Mouse (Mus musculus) limb, embryonic 12.5 days (tissue): Measurements from ENCODE around the gene Rnf141. TPM values are rescaled to one million over a fixed set of nuclear protein-coding genes. Genes with fewer than 3 reads are reported as not detected.

Source experiments
- ATAC-seq: fragments of 200-750 bp; cut with Nextera tagmentation; 2 replicates; pipeline ENCODE4 v1.8.0; 2017; ENCODE audit warnings: low read depth, moderate TSS enrichment; ENCODE audit not compliant: insufficient number of reproducible peaks, insufficient read depth, low FRiP score, low TSS enrichment
- H3K27ac ChIP-seq: fragments of 300-500 bp; sonication (generic); 2 replicates; pipeline ENCODE4 v1.5.1; 2016; ENCODE audit warnings: mild to moderate bottlenecking, moderate library complexity
- H3K27me3 ChIP-seq: fragments of 300-500 bp; sonication (generic); 2 replicates; pipeline ENCODE4 v1.6.1; 2016; ENCODE audit warnings: mild to moderate bottlenecking, moderate library complexity
- H3K36me3 ChIP-seq: fragments of 300-500 bp; sonication (generic); 2 replicates; pipeline ENCODE4 v1.6.1; 2016; ENCODE audit warnings: mild to moderate bottlenecking, moderate library complexity
- H3K4me1 ChIP-seq: fragments of 300-500 bp; sonication (generic); replicated peaks from 2 replicates; pipeline ENCODE4 v1.6.1; 2016
- H3K4me2 ChIP-seq: fragments of 300-500 bp; sonication (generic); 2 replicates; pipeline ENCODE4 v1.6.1; 2016; ENCODE audit warnings: mild to moderate bottlenecking, moderate library complexity
- H3K4me3 ChIP-seq: fragments of 300-500 bp; sonication (generic); replicated peaks from 2 replicates; pipeline ENCODE4 v1.5.1; 2016; ENCODE audit warnings: mild to moderate bottlenecking
- H3K9ac ChIP-seq: fragments of 300-500 bp; sonication (generic); replicated peaks from 2 replicates; pipeline ENCODE4 v1.6.1; 2016; ENCODE audit warnings: mild to moderate bottlenecking, moderate library complexity
- H3K9me3 ChIP-seq: fragments of 300-500 bp; sonication (generic); 2 replicates; pipeline ENCODE4 v1.6.1; 2016; ENCODE audit warnings: mild to moderate bottlenecking, moderate library complexity
- WGBS: fragments of 180-500 bp; shearing (Covaris S2); methylation state at CpG from one replicate; pipeline ENCODE4 v1.1.7; 2016; 5-methylcytosine and 5-hydroxymethylcytosine counted together
- polyA plus RNA-seq: library from polyadenylated mRNA; unstranded; fragments of >200 nt; fragmentation: Nextera tagmentation; extraction: Ambion mirVana; gene quantifications from 2 replicates; pipeline ENCODE4 v1.2.1, GENCODE M21; 2016

The Rnf141 gene
- polyA plus RNA-seq, 1 experiment from 2014 or later: 20.5 TPM

- Histone ChIP-seq H3K27ac (no peak overlapping the region), H3K4me2 (no peak overlapping the region), H3K4me3 (no peak overlapping the region), H3K9ac (no peak overlapping the region), H3K9me3 (no peaks in the 10 kb centered on the region), H3K4me1 (peaks cover 19% of the 10 kb centered on the region; the same call in 1 of the 2 replicates), H3K27me3 (no peaks in the 10 kb centered on the region), H3K36me3 (no peaks in the 10 kb centered on the region)
- ATAC-seq: no peak
- 93% methylated on average over 7 of the region's 7 CpGs for WGBS
Measured at GRCm38 (mm10) chr7:110778933-110779332, 65.3 kb downstream of the Rnf141 start.

- peaks cover 20% of the 10 kb centered on the region; the same call in 1 of the 2 replicates for H3K4me1 ChIP-seq
- H3K4me3 ChIP-seq: no peak overlapping the region
- H3K4me2 ChIP-seq: no peak overlapping the region
- ATAC-seq: no peak
- WGBS: 80% methylated on average over 18 of the region's 18 CpGs
- H3K9ac ChIP-seq: no peak overlapping the region
- H3K27ac ChIP-seq: no peak overlapping the region
- no peaks in the 10 kb centered on the region for H3K36me3 ChIP-seq
- 0 out of 2 replicates have a peak, but pooled peaks cover 1% of the 10 kb centered on the region for H3K27me3 ChIP-seq
- no peaks in the 10 kb centered on the region for H3K9me3 ChIP-seq
Measured at GRCm38 (mm10) chr7:110777146-110778001, 66.9 kb downstream of the Rnf141 start.

GRCm38 (mm10) chr7:110774674-110775073 is 69.6 kb downstream of the Rnf141 start:
- no peak overlapping the region for H3K27ac ChIP-seq

GRCm38 (mm10) chr7:110774077-110774476 is 70.2 kb downstream of the Rnf141 start:
- no peaks in the 10 kb centered on the region for H3K36me3 ChIP-seq
- H3K27ac ChIP-seq: no peak overlapping the region
- no peak for ATAC-seq
- peaks cover 6% of the 10 kb centered on the region; the same call in 1 of the 2 replicates for H3K4me1 ChIP-seq
- no peaks in the 10 kb centered on the region for H3K9me3 ChIP-seq
- 59% methylated on average over 1 of the region's 1 CpGs for WGBS
- peak overlapping the region; percentile 21; the same call in 1 of the 2 replicates for H3K4me2 ChIP-seq
- H3K4me3 ChIP-seq: no peak overlapping the region
- no peak overlapping the region for H3K9ac ChIP-seq
- peaks cover 24% of the 10 kb centered on the region for H3K27me3 ChIP-seq

More at GRCm38 (mm10) chr7:110774674-110775073, 69.6 kb downstream of the Rnf141 start:
- peaks cover 6% of the 10 kb centered on the region; the same call in 1 of the 2 replicates for H3K4me1 ChIP-seq
- H3K27me3 ChIP-seq: peaks cover 18% of the 10 kb centered on the region
- ATAC-seq: no peak
- H3K9ac ChIP-seq: no peak overlapping the region
- H3K4me3 ChIP-seq: no peak overlapping the region
- WGBS: 85% methylated on average over 8 of the region's 8 CpGs
- no peak overlapping the region for H3K4me2 ChIP-seq
- H3K36me3 ChIP-seq: no peaks in the 10 kb centered on the region
- H3K9me3 ChIP-seq: no peaks in the 10 kb centered on the region

- Histone ChIP-seq H3K27me3 (peaks cover 31% of the 10 kb centered on the region), H3K9me3 (no peaks in the 10 kb centered on the region), H3K27ac (0 out of 2 replicates have a peak overlapping the region, but pooled peaks have one; percentile 42), H3K9ac (no peak overlapping the region), H3K4me2 (0 out of 2 replicates have a peak overlapping the region, but pooled peaks have one; percentile 21), H3K36me3 (no peaks in the 10 kb centered on the region), H3K4me1 (peaks cover 6% of the 10 kb centered on the region; the same call in 1 of the 2 replicates), H3K4me3 (no peak overlapping the region)
- ATAC-seq: no peak
- 37% methylated on average over 14 of the region's 14 CpGs for WGBS
Measured at GRCm38 (mm10) chr7:110773204-110774002, 70.9 kb downstream of the Rnf141 start.

GRCm38 (mm10) chr7:110772343-110772742 is 71.9 kb downstream of the Rnf141 start:
- no peak for ATAC-seq
- H3K27me3 ChIP-seq: peaks cover 41% of the 10 kb centered on the region
- WGBS: 68% methylated on average over 3 of the region's 3 CpGs
- no peaks in the 10 kb centered on the region for H3K9me3 ChIP-seq
- peaks cover 10% of the 10 kb centered on the region; the same call in 1 of the 2 replicates for H3K4me1 ChIP-seq
- H3K36me3 ChIP-seq: no peaks in the 10 kb centered on the region
- H3K9ac ChIP-seq: no peak overlapping the region
- H3K4me3 ChIP-seq: no peak overlapping the region
- no peak overlapping the region for H3K4me2 ChIP-seq
- H3K27ac ChIP-seq: no peak overlapping the region

- peaks cover 44% of the 10 kb centered on the region for H3K27me3 ChIP-seq
- WGBS: 83% methylated on average over 4 of the region's 4 CpGs
- H3K27ac ChIP-seq: no peak overlapping the region
- peaks cover 10% of the 10 kb centered on the region; the same call in 1 of the 2 replicates for H3K4me1 ChIP-seq
- H3K9ac ChIP-seq: no peak overlapping the region
- no peak for ATAC-seq
- no peaks in the 10 kb centered on the region for H3K36me3 ChIP-seq
- H3K4me2 ChIP-seq: no peak overlapping the region
- H3K4me3 ChIP-seq: no peak overlapping the region
- no peaks in the 10 kb centered on the region for H3K9me3 ChIP-seq
Measured at GRCm38 (mm10) chr7:110770949-110771348, 73.3 kb downstream of the Rnf141 start.

- Histone ChIP-seq H3K4me3 (peak overlapping the region; percentile 62), H3K27me3 (peaks cover 44% of the 10 kb centered on the region), H3K4me1 (peaks cover 8% of the 10 kb centered on the region; the same call in 1 of the 2 replicates), H3K9me3 (no peaks in the 10 kb centered on the region), H3K36me3 (no peaks in the 10 kb centered on the region), H3K9ac (peak overlapping the region; percentile 74; the same call in 1 of the 2 replicates), H3K27ac (no peak overlapping the region), H3K4me2 (peak overlapping the region; percentile 97)
- 30% methylated on average over 4 of the region's 4 CpGs for WGBS
- ATAC-seq: no peak
Measured at GRCm38 (mm10) chr7:110769094-110769493, 75.2 kb downstream of the Rnf141 start.

GRCm38 (mm10) chr7:110768451-110769064 is 75.7 kb downstream of the Rnf141 start:
- Histone ChIP-seq H3K9me3 (no peaks in the 10 kb centered on the region), H3K27me3 (peaks cover 44% of the 10 kb centered on the region), H3K36me3 (no peaks in the 10 kb centered on the region), H3K4me1 (0 out of 2 replicates have a peak, but pooled peaks cover 4% of the 10 kb centered on the region), H3K27ac (no peak overlapping the region), H3K4me3 (peak overlapping the region; percentile 62), H3K9ac (peak overlapping the region; percentile 74), H3K4me2 (peak overlapping the region; percentile 97)
- ATAC-seq: peak; percentile 49; the same call in 1 of the 2 replicates
- WGBS: under 1% methylated on average over 61 of the region's 61 CpGs

GRCm38 (mm10) chr7:110768001-110768400 is 76.3 kb downstream of the Rnf141 start, which contains the start of gene Ampd3:
Gene Ampd3 (plus strand): TSS chr7:110768206.
- Histone ChIP-seq H3K4me3 (peak within 1 kb of the TSS; percentile 62), H3K27ac (no peak within 1 kb of the TSS), H3K4me2 (peak within 1 kb of the TSS; percentile 97), H3K36me3 (no peaks in the 10 kb centered on the region), H3K4me1 (0 out of 2 replicates have a peak, but pooled peaks cover 4% of the 10 kb centered on the region), H3K9ac (peak within 1 kb of the TSS; percentile 74), H3K9me3 (no peaks in the 10 kb centered on the region), H3K27me3 (peaks cover 44% of the 10 kb centered on the region)
- 9% methylated on average over 16 of the region's 16 CpGs for WGBS
- ATAC-seq: no peak
